Mouse (Mus musculus) thymus, adult 2 months (tissue): ENCODE data around the gene Adgrg3.

Experiments used
- CTCF ChIP-seq: fragments of 200-500 bp; IDR thresholded peaks from 2 replicates; pipeline ENCODE4 v1.5.1; 2012; ENCODE audit warnings: mild to moderate bottlenecking, control low read depth, low read length, moderate library complexity, borderline replicate concordance; ENCODE audit not compliant: control insufficient read depth, poor library complexity, insufficient read depth; ENCODE audit errors: extremely low read depth
- POLR2A ChIP-seq: fragments of 200-500 bp; IDR thresholded peaks from 2 replicates; pipeline ENCODE4 v1.6.1; 2012; ENCODE audit warnings: mild to moderate bottlenecking, low read length, control low read depth, moderate library complexity; ENCODE audit not compliant: control insufficient read depth, poor library complexity, insufficient read depth; ENCODE audit errors: extremely low read depth

DNA sequence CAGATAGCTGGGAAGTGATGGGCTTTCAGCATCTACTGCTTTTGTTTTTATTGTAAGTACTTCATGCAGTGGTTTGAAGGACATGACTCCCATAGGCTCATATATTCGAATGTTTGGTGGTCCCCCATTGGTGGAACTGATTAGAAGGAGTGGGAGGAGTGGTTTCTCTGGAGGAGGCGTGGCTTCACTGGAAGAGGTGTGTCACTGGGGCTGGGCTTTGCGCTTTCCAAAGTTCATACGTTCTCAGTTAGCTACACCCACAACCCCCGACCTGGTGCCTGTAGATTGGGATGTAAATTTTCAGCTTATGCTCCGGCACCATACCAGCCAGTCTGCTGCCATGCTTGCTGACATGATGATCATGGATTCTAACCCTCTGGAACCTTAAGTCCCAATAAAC, 36.9 kb downstream of the Adgrg3 start:
- TF ChIP-seq POLR2A, result no peak
- no peak for TF ChIP-seq CTCF
